Mouse (Mus musculus): ENCODE results near the gene Dse.

Dse gene

GRCm38 (mm10) chr10:34198574-34198973, 8.9 kb downstream of the Dse start:
- DNase-seq (ENCODE audit: low spot score), result no peak

GRCm38 (mm10) chr10:34198061-34198460, 9.5 kb downstream of the Dse start:
- no peak for DNase-seq (ENCODE audit: low spot score)

- no peak for DNase-seq (ENCODE audit: low spot score)
These were observed 10.2 kb downstream of the Dse start for GRCm38 (mm10) chr10:34197269-34197668.

- no peak for DNase-seq (ENCODE audit: low spot score)
These were observed 12.6 kb downstream of the Dse start for GRCm38 (mm10) chr10:34194957-34195356.

- no peak for DNase-seq (ENCODE audit: low spot score)
These were observed 13.0 kb downstream of the Dse start for GRCm38 (mm10) chr10:34194503-34194902.

GRCm38 (mm10) chr10:34186571-34187260, 20.8 kb downstream of the Dse start:
- DNase-seq (ENCODE audit: low spot score), result no peak

- no peak for DNase-seq (ENCODE audit: low spot score)
These were observed 22.0 kb downstream of the Dse start for GRCm38 (mm10) chr10:34185556-34185955.

GRCm38 (mm10) chr10:34184956-34185355, 22.6 kb downstream of the Dse start:
- no peak for DNase-seq (ENCODE audit: low spot score)

- DNase-seq (ENCODE audit: low spot score), result no peak
These were observed 23.8 kb downstream of the Dse start for GRCm38 (mm10) chr10:34183731-34184130.

GRCm38 (mm10) chr10:34175870-34176606, 31.5 kb downstream of the Dse start:
- DNase-seq (ENCODE audit: low spot score), result no peak

GRCm38 (mm10) chr10:34172663-34173282, 34.7 kb downstream of the Dse start:
- DNase-seq (ENCODE audit: low spot score), result no peak

GRCm38 (mm10) chr10:34171660-34172059, 35.9 kb downstream of the Dse start:
- no peak for DNase-seq (ENCODE audit: low spot score)

GRCm38 (mm10) chr10:34171191-34171590, 36.3 kb downstream of the Dse start:
- no peak for DNase-seq (ENCODE audit: low spot score)

GRCm38 (mm10) chr10:34166971-34167370, 40.5 kb downstream of the Dse start:
- DNase-seq (ENCODE audit: low spot score), result no peak

GRCm38 (mm10) chr10:34155796-34156554, 51.5 kb downstream of the Dse start:
- DNase-seq (ENCODE audit: low spot score), result no peak

GRCm38 (mm10) chr10:34151827-34152226, 55.7 kb downstream of the Dse start:
- no peak for DNase-seq (ENCODE audit: low spot score)

- DNase-seq (ENCODE audit: low spot score), result no peak
These were observed 57.1 kb downstream of the Dse start for GRCm38 (mm10) chr10:34150454-34150853.

GRCm38 (mm10) chr10:34149772-34150171, 57.7 kb downstream of the Dse start:
- no peak for DNase-seq (ENCODE audit: low spot score)

- DNase-seq (ENCODE audit: low spot score), result no peak
These were observed 65.8 kb downstream of the Dse start for GRCm38 (mm10) chr10:34141693-34142092.

- DNase-seq (ENCODE audit: low spot score), result no peak
These were observed 67.7 kb downstream of the Dse start for GRCm38 (mm10) chr10:34139768-34140167.

- no peak for DNase-seq (ENCODE audit: low spot score)
These were observed 69.5 kb downstream of the Dse start for GRCm38 (mm10) chr10:34138027-34138426.

GRCm38 (mm10) chr10:34136432-34136831, 71.1 kb downstream of the Dse start:
- no peak for DNase-seq (ENCODE audit: low spot score)

All from layer of hippocampus, adult 9-10 months (tissue).